Mouse (Mus musculus): Measurements from ENCODE around the gene Ctf1. TPM values are rescaled to one million over a fixed set of nuclear protein-coding genes. Genes with fewer than 3 reads are reported as not detected.

Ctf1 gene
- polyA plus RNA-seq, 1 experiment from 2014 or later: 5.2 TPM

GRCm38 (mm10) chr7:127745652-127746493, 33.3 kb downstream of the Ctf1 start:
- WGBS: under 1% methylated on average over 39 of the region's 39 CpGs
- H3K27ac ChIP-seq (ENCODE audit: low read length): peak overlapping the region; percentile 92
- H3K4me3 ChIP-seq (ENCODE audit: low read length): peak overlapping the region; percentile 91
- no peaks in the 10 kb centered on the region for H3K9me3 ChIP-seq (ENCODE audit: control insufficient read depth, low read length)
- no peaks in the 10 kb centered on the region for H3K27me3 ChIP-seq (replicated peaks; ENCODE audit: control insufficient read depth, insufficient read depth, low read length)
- ATAC-seq: peak; percentile 91
- peak overlapping the region; percentile 87 for H3K9ac ChIP-seq (ENCODE audit: low read depth, low read length)
- peak overlapping the region; percentile 87 for H3K4me2 ChIP-seq (ENCODE audit: low read depth, low read length)
- H3K36me3 ChIP-seq (ENCODE audit: control insufficient read depth, insufficient read depth, low read length): peaks cover 9% of the 10 kb centered on the region
- peaks cover 14% of the 10 kb centered on the region for H3K4me1 ChIP-seq (ENCODE audit: control insufficient read depth, insufficient read depth, low read length)

- Histone ChIP-seq H3K27ac (ENCODE audit: low read length) (peak overlapping the region; percentile 92), H3K9ac (ENCODE audit: low read depth, low read length) (peak overlapping the region; percentile 87), H3K4me3 (ENCODE audit: low read length) (peak overlapping the region; percentile 91), H3K27me3 (replicated peaks; ENCODE audit: control insufficient read depth, insufficient read depth, low read length) (no peaks in the 10 kb centered on the region), H3K36me3 (ENCODE audit: control insufficient read depth, insufficient read depth, low read length) (peaks cover 9% of the 10 kb centered on the region), H3K4me1 (ENCODE audit: control insufficient read depth, insufficient read depth, low read length) (peaks cover 14% of the 10 kb centered on the region), H3K9me3 (ENCODE audit: control insufficient read depth, low read length) (no peaks in the 10 kb centered on the region), H3K4me2 (ENCODE audit: low read depth, low read length) (peak overlapping the region; percentile 87)
- ATAC-seq: peak; percentile 2; the same call in 1 of the 2 replicates
- under 1% methylated on average over 54 of the region's 62 CpGs for WGBS
These were observed 34.3 kb downstream of the Ctf1 start for GRCm38 (mm10) chr7:127746494-127747491.

- Histone ChIP-seq H3K27me3 (replicated peaks; ENCODE audit: control insufficient read depth, insufficient read depth, low read length) (no peaks in the 10 kb centered on the region), H3K9me3 (ENCODE audit: control insufficient read depth, low read length) (no peaks in the 10 kb centered on the region), H3K4me2 (ENCODE audit: low read depth, low read length) (peak overlapping the region; percentile 87), H3K27ac (ENCODE audit: low read length) (0 out of 2 replicates have a peak overlapping the region, but pooled peaks have one; percentile 4), H3K36me3 (ENCODE audit: control insufficient read depth, insufficient read depth, low read length) (peaks cover 13% of the 10 kb centered on the region), H3K4me1 (ENCODE audit: control insufficient read depth, insufficient read depth, low read length) (peaks cover 14% of the 10 kb centered on the region), H3K9ac (ENCODE audit: low read depth, low read length) (peak overlapping the region; percentile 87), H3K4me3 (ENCODE audit: low read length) (peak overlapping the region; percentile 91)
- WGBS: 35% methylated on average over 6 of the region's 6 CpGs
- no peak for ATAC-seq
These were observed 35.2 kb downstream of the Ctf1 start for GRCm38 (mm10) chr7:127747559-127748234.

GRCm38 (mm10) chr7:127748235-127748560, 35.7 kb downstream of the Ctf1 start:
- ATAC-seq: no peak
- H3K27me3 ChIP-seq (replicated peaks; ENCODE audit: control insufficient read depth, insufficient read depth, low read length): no peaks in the 10 kb centered on the region
- peaks cover 14% of the 10 kb centered on the region for H3K4me1 ChIP-seq (ENCODE audit: control insufficient read depth, insufficient read depth, low read length)
- no peak overlapping the region for H3K4me3 ChIP-seq (ENCODE audit: low read length)
- peaks cover 15% of the 10 kb centered on the region for H3K36me3 ChIP-seq (ENCODE audit: control insufficient read depth, insufficient read depth, low read length)
- no peaks in the 10 kb centered on the region for H3K9me3 ChIP-seq (ENCODE audit: control insufficient read depth, low read length)
- 93% methylated on average over 28 of the region's 28 CpGs for WGBS
- no peak overlapping the region for H3K27ac ChIP-seq (ENCODE audit: low read length)
- H3K4me2 ChIP-seq (ENCODE audit: low read depth, low read length): no peak overlapping the region
- peak overlapping the region; percentile 87; the same call in 1 of the 2 replicates for H3K9ac ChIP-seq (ENCODE audit: low read depth, low read length)

- H3K4me1 ChIP-seq (ENCODE audit: control insufficient read depth, insufficient read depth, low read length): peaks cover 19% of the 10 kb centered on the region
- H3K4me2 ChIP-seq (ENCODE audit: low read depth, low read length): no peak overlapping the region
- no peak for ATAC-seq
- H3K9me3 ChIP-seq (ENCODE audit: control insufficient read depth, low read length): no peaks in the 10 kb centered on the region
- H3K27ac ChIP-seq (ENCODE audit: low read length): no peak overlapping the region
- H3K9ac ChIP-seq (ENCODE audit: low read depth, low read length): no peak overlapping the region
- H3K27me3 ChIP-seq (replicated peaks; ENCODE audit: control insufficient read depth, insufficient read depth, low read length): no peaks in the 10 kb centered on the region
- 85% methylated on average over 19 of the region's 19 CpGs for WGBS
- no peak overlapping the region for H3K4me3 ChIP-seq (ENCODE audit: low read length)
- H3K36me3 ChIP-seq (ENCODE audit: control insufficient read depth, insufficient read depth, low read length): peaks cover 29% of the 10 kb centered on the region
These were observed 37.9 kb downstream of the Ctf1 start for GRCm38 (mm10) chr7:127750131-127751127.

- Histone ChIP-seq H3K4me3 (ENCODE audit: low read length) (no peak overlapping the region), H3K9me3 (ENCODE audit: control insufficient read depth, low read length) (no peaks in the 10 kb centered on the region), H3K36me3 (ENCODE audit: control insufficient read depth, insufficient read depth, low read length) (peaks cover 30% of the 10 kb centered on the region), H3K4me1 (ENCODE audit: control insufficient read depth, insufficient read depth, low read length) (peaks cover 19% of the 10 kb centered on the region), H3K27ac (ENCODE audit: low read length) (no peak overlapping the region), H3K9ac (ENCODE audit: low read depth, low read length) (no peak overlapping the region), H3K27me3 (replicated peaks; ENCODE audit: control insufficient read depth, insufficient read depth, low read length) (no peaks in the 10 kb centered on the region), H3K4me2 (ENCODE audit: low read depth, low read length) (no peak overlapping the region)
- no peak for ATAC-seq
- WGBS: 93% methylated on average over 5 of the region's 5 CpGs
These were observed 39.1 kb downstream of the Ctf1 start for GRCm38 (mm10) chr7:127751619-127752018.

GRCm38 (mm10) chr7:127752069-127752468, 39.5 kb downstream of the Ctf1 start:
- ATAC-seq: no peak
- peaks cover 30% of the 10 kb centered on the region for H3K36me3 ChIP-seq (ENCODE audit: control insufficient read depth, insufficient read depth, low read length)
- H3K4me3 ChIP-seq (ENCODE audit: low read length): no peak overlapping the region
- WGBS: 95% methylated on average over 27 of the region's 27 CpGs
- no peak overlapping the region for H3K9ac ChIP-seq (ENCODE audit: low read depth, low read length)
- no peak overlapping the region for H3K4me2 ChIP-seq (ENCODE audit: low read depth, low read length)
- H3K27me3 ChIP-seq (replicated peaks; ENCODE audit: control insufficient read depth, insufficient read depth, low read length): no peaks in the 10 kb centered on the region
- no peaks in the 10 kb centered on the region for H3K9me3 ChIP-seq (ENCODE audit: control insufficient read depth, low read length)
- H3K27ac ChIP-seq (ENCODE audit: low read length): no peak overlapping the region
- peaks cover 19% of the 10 kb centered on the region for H3K4me1 ChIP-seq (ENCODE audit: control insufficient read depth, insufficient read depth, low read length)

- Histone ChIP-seq H3K4me3 (ENCODE audit: low read length) (no peak overlapping the region), H3K4me1 (ENCODE audit: control insufficient read depth, insufficient read depth, low read length) (peaks cover 11% of the 10 kb centered on the region; the same call in 1 of the 2 replicates), H3K4me2 (ENCODE audit: low read depth, low read length) (no peak overlapping the region), H3K27me3 (replicated peaks; ENCODE audit: control insufficient read depth, insufficient read depth, low read length) (no peaks in the 10 kb centered on the region), H3K9ac (ENCODE audit: low read depth, low read length) (no peak overlapping the region), H3K27ac (ENCODE audit: low read length) (no peak overlapping the region), H3K9me3 (ENCODE audit: control insufficient read depth, low read length) (no peaks in the 10 kb centered on the region), H3K36me3 (ENCODE audit: control insufficient read depth, insufficient read depth, low read length) (peaks cover 29% of the 10 kb centered on the region)
- WGBS: 62% methylated on average over 5 of the region's 5 CpGs
- no peak for ATAC-seq
These were observed 40.6 kb downstream of the Ctf1 start for GRCm38 (mm10) chr7:127753158-127753557.

Data from intestine, embryonic 16.5 days (tissue).